Mouse (Mus musculus) forebrain, embryonic 15.5 days (tissue): ENCODE measurements around the gene Ulbp1. TPM values are rescaled to one million over a fixed set of nuclear protein-coding genes. Genes with fewer than 3 reads are reported as not detected.

Experiments
- ATAC-seq: fragments of 200-750 bp; cut with Nextera tagmentation; replicated peaks from 2 replicates; pipeline ENCODE4 v1.8.0; 2017; ENCODE audit warnings: mild to moderate bottlenecking, moderate TSS enrichment, moderate library complexity
- H3K27ac ChIP-seq: fragments of 300-500 bp; sonication (generic); replicated peaks from 2 replicates; pipeline ENCODE4 v1.5.1; 2015; ENCODE audit warnings: mild to moderate bottlenecking, inconsistent platforms
- H3K27me3 ChIP-seq: fragments of 300-500 bp; sonication (generic); 2 replicates; pipeline ENCODE4 v1.6.1; 2015; ENCODE audit warnings: inconsistent platforms
- H3K36me3 ChIP-seq: fragments of 300-500 bp; sonication (generic); 2 replicates; pipeline ENCODE4 v1.6.1; 2015; ENCODE audit warnings: mild to moderate bottlenecking, inconsistent platforms
- H3K4me1 ChIP-seq: fragments of 300-500 bp; sonication (generic); 2 replicates; pipeline ENCODE4 v1.6.1; 2015; ENCODE audit warnings: inconsistent platforms
- H3K4me2 ChIP-seq: fragments of 300-500 bp; sonication (generic); replicated peaks from 2 replicates; pipeline ENCODE4 v1.6.1; 2015; ENCODE audit warnings: mild to moderate bottlenecking, inconsistent platforms
- H3K4me3 ChIP-seq: fragments of 300-500 bp; sonication (generic); 2 replicates; pipeline ENCODE4 v1.5.1; 2015; ENCODE audit warnings: mild to moderate bottlenecking, inconsistent platforms
- H3K9ac ChIP-seq: fragments of 300-500 bp; sonication (generic); replicated peaks from 2 replicates; pipeline ENCODE4 v1.6.1; 2015; ENCODE audit warnings: mild to moderate bottlenecking, inconsistent platforms
- H3K9me3 ChIP-seq: fragments of 300-500 bp; sonication (generic); 2 replicates; pipeline ENCODE4 v1.6.1; 2016; ENCODE audit warnings: inconsistent platforms
- WGBS: fragments of 180-500 bp; shearing (Covaris S2); methylation state at CpG from one replicate; pipeline ENCODE4 v1.1.7; 2015; ENCODE audit warnings: mixed read lengths; 5-methylcytosine and 5-hydroxymethylcytosine counted together
- polyA plus RNA-seq: library from polyadenylated mRNA; unstranded; fragments of >200 nt; fragmentation: Nextera tagmentation; extraction: Ambion mirVana; gene quantifications from 2 replicates; pipeline ENCODE4 v1.2.1, GENCODE M21; 2015

The Ulbp1 gene
- polyA plus RNA-seq, 1 experiment from 2014 or later: 0.65 TPM

DNA sequence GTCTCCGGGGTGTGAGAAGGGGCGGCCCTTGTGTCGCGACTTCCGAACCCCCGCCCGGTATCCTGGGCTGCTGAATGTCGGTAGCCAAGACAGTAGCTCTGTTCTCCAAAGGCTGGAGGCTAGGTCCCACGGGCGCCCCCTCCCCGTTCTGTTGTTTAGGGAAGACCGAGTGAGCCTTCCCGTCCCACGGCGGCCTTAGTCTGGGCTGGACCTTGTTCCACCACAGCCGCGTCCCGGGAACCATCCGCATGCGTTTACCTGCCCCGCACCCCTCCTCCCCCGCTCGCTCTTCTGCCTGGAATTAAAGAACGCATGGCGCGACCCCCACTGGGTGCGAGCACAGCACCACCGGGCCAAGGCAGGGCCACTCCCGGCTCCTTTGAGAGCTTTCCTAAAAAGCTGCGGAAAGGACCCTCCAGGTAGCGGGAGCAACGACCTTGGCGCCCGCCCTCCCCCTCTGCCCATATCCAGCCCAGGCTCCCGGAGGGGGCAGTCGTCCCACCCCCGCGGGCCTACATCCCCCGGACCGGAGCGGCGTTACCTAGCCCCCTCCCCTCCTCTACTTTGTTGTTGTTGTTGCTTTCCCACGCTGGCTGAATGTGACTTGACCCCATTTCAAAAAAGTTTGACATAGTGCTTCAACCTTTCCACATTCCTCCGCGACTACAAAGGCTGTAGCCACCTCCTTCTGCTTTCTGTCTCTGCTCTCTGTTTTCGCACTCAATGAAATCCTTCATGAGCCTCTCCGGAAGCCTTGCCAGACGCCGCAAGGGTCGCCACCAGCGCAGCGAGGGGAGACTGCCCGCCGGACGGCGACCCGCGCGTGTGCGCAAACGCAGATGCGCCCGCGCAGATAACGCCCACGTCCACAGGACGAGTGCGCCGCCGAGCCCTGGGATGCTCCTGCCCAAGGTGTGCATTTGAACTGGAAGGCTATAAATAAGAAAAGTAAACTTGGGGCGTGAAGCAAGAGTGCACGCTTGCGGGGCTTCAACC is 81.2 kb downstream of the Ulbp1 start:
- peak; percentile 59 for ATAC-seq
- Histone ChIP-seq H3K4me3 (peak overlapping the region; percentile 67), H3K4me2 (peak overlapping the region; percentile 100), H3K4me1 (peaks cover 25% of the 10 kb centered on the region), H3K9me3 (no peaks in the 10 kb centered on the region), H3K36me3 (no peaks in the 10 kb centered on the region), H3K27ac (no peak overlapping the region), H3K27me3 (peaks cover 29% of the 10 kb centered on the region), H3K9ac (peak overlapping the region; percentile 46; the same call in 1 of the 2 replicates)
- WGBS: under 1% methylated on average over 73 of the region's 73 CpGs

DNA sequence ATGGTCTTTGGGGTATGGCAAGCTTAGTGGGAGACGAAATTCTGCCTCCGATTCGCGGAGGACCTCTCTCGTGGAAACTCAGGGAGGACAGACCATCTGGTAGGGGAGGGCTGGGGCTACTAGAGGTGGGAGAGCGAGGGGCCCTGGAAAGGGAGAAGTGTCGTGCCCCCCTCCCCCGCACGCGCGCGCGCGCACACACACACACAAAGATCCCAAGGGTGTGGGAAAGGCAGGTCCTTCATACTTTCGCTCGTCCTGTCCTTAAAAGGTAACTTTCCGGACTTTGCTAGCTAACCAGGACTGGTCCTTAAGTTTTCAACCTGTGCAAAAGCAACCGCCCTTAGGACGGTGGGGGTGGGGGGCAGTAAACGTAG is 81.9 kb downstream of the Ulbp1 start:
- Histone ChIP-seq H3K9me3 (no peaks in the 10 kb centered on the region), H3K4me3 (peak overlapping the region; percentile 67), H3K4me1 (peaks cover 25% of the 10 kb centered on the region), H3K36me3 (no peaks in the 10 kb centered on the region), H3K27ac (no peak overlapping the region), H3K4me2 (peak overlapping the region; percentile 100), H3K27me3 (peaks cover 29% of the 10 kb centered on the region), H3K9ac (peak overlapping the region; percentile 46)
- ATAC-seq: peak; percentile 44
- 0% methylated on average over 20 of the region's 20 CpGs for WGBS

DNA sequence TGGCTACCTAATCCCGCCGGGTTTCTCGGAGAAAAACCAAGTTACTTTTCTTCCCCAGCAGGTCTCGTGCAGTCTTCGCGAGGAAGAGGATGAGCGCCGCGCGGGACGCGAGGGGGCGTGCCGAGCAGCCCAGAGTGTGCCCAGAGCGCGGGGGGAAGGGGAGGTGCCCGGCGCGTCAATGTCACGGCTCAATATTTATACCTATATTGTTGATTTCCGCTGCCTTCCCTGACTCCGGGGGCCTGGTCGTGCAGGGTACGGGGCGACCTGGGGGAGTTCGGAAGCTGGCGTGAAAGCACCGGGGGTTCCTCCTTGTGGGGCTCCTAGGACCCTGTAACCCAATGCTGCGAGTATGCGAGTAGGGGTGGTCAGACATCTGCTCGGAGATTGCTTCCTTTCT is 82.3 kb downstream of the Ulbp1 start:
- under 1% methylated on average over 30 of the region's 31 CpGs for WGBS
- Histone ChIP-seq H3K27me3 (peaks cover 29% of the 10 kb centered on the region), H3K27ac (no peak overlapping the region), H3K4me3 (peak overlapping the region; percentile 67), H3K4me2 (peak overlapping the region; percentile 100), H3K4me1 (peaks cover 25% of the 10 kb centered on the region), H3K9me3 (no peaks in the 10 kb centered on the region), H3K9ac (peak overlapping the region; percentile 46), H3K36me3 (no peaks in the 10 kb centered on the region)
- peak; percentile 66 for ATAC-seq

Other genes starting within 250 kb of the Ulbp1 start
- gene Lrp11, start 116.2 kb upstream of the Ulbp1 start, polyA plus RNA-seq: 41.6 and 43.6 TPM in 2 replicates
- 39.1 and 41.1 TPM in 2 replicates for gene Nup43, start 193.9 kb upstream of the Ulbp1 start, polyA plus RNA-seq
- gene Pcmt1, start 207.5 kb upstream of the Ulbp1 start, polyA plus RNA-seq: 163 and 164 TPM in 2 replicates
- gene Lats1, start 207.6 kb upstream of the Ulbp1 start, polyA plus RNA-seq: 10.5 and 10.8 TPM in 2 replicates